Mouse (Mus musculus) layer of hippocampus, postnatal 14 days (tissue): ENCODE measurements at regions not wholly inside any gene's neighbourhood (a gene's known extent, or its start where the extent isn't known, plus 50 kb on each side); places are given as distances from the start of the nearest gene placed in this dataset.

ENCODE experiments used
- DNase-seq, 2 experiments: peaks; one replicate each; pipeline ENCODE4 v3.0.0; 2021 to 2022; ENCODE audit warnings: low spot score in 2 of 2, mixed read lengths in 1 of 2

DNA sequence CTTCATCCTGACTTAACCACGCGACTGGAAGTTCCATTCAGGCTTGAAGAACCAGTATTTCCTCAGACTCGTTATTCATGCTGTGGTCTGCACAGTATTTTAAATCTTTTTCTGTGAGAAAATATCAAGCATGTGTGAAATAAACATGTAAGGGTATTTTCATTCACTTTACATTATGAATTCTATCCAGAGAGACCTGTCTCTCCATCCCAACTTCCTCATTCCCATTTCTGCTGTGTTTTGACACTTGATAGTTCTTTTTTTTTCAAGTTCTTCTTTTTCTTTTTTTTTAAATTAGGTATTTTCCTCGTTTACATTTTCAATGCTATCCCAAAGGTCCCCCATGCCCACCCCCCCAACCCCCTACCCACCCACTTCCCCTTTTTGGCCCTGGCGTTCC is 919.4 kb downstream of the Tbl1xr1 start:
- DNase-seq, result no peak

DNA sequence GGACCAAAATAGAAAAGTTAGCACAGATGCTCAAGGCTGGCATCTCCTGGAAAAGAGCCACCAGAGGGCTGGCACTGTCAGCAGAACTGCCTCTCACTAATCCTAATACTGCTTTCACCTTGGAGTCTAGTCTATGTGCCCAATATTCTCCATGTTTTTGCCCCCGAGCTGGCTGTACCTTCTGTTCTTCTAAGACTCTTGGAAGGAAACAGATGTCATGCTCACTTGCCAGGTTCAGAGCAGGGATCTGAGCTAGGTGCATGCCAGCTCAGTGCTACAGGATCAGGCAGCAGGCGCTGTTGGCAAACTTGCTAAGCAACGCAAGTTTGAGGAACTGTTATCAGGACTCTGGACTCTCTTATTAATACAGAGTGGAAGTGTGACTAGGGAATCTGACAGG is 924.6 kb downstream of the Tbl1xr1 start:
- DNase-seq, result peak; percentile 9 to 44

GRCm38 (mm10) chr3:23032064-23032463 is 955.6 kb downstream of the Tbl1xr1 start:
- DNase-seq, result no peak

- DNase-seq, result peak; percentile 6 to 55
Measured at GRCm38 (mm10) chr3:23063180-23063965, 986.9 kb downstream of the Tbl1xr1 start.

DNA sequence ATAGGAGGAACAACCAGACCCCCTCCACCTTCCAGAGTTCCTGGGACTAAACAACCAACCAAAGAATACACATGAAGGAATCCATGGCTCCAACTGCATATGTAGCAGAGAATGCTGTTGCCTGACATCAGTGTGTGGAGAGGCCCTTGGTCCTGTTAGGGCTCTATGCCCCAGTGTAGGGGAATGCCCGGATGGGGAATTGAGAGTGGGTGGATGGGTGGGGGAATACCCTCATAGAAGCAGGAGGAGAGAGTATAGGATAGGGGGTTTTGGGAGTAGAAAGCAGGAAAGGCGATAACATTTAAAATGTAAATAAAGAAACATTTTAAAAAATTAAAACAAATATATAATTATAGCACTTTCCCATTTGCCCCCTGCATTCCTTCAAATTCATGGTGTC is 995.0 kb downstream of the Tbl1xr1 start:
- no peak for DNase-seq
